Mouse (Mus musculus) telencephalon, adult 2 months (tissue): ENCODE results near the gene Mapk8ip2.

Experiments used
- DNase-seq: peaks from one replicate; pipeline ENCODE4 v3.0.0-alpha.2; 2011; ENCODE audit warnings: low read depth, low spot score

Mapk8ip2 gene

DNA sequence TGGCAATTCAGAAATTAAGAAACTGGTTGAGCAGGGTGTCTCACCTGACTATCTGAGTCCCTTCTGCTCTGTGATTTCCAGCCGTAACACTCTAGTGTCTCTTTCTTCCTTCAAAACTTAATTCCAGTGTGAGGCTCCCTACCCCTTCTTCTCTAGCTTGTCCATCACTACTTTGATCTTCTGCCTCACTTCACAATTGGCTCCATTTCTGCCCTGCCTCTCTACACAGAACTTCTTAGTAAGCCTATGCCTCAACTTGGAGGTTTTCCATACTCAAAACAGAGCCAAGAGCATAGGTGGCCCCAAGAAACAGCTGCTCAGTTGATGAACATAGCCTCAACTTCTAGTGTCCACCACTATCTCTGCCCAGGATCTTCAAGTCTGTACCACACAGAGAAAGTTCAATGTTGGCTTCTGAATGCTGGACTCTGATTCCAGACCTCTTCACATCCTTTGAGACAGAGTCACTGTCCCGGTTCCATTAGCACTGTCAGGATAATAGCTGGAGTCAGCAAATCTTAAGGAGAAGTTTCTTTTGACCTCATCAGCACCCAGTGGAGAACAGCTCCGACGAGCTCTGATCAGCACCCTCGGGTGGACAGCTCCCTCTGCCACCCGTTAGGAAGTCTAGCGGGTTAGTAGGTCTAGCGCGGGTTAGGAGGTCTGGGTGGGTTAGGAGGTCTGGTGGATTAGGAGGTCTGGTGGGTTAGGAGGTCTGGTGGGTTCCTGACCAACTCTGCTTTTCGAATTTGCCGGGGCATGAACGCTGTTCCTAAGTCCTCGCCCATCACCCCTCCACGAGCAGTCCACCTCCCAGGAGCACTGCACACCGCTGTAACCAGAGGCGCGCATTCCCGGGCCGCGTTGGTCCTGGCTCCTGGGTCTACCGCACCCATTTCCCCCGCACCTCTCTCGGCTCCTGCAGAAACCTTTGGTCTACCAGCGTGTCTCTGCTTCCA lies 528 bp upstream of the Mapk8ip2 start:
- DNase-seq, result no peak

DNA sequence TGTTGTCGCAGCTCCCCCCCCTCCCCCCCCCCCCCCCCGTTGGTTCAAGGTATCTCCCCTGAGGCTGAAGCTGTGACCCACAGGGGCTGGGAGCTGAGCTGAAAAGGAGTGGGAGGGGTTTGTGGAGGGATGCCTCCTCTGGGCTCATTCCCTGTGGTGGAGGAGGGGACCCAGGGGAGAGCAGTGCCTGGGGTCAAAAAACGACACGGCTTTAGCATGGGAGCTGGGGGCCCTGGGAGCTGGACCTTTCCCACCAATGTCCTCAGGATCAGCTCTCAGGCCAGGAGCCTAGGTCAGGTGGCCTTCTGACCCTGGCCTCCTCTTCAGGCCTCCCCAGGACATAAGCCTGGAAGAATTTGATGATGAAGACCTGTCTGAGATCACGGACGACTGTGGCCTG lies 1.1 kb downstream of the Mapk8ip2 start:
- no peak for DNase-seq

DNA sequence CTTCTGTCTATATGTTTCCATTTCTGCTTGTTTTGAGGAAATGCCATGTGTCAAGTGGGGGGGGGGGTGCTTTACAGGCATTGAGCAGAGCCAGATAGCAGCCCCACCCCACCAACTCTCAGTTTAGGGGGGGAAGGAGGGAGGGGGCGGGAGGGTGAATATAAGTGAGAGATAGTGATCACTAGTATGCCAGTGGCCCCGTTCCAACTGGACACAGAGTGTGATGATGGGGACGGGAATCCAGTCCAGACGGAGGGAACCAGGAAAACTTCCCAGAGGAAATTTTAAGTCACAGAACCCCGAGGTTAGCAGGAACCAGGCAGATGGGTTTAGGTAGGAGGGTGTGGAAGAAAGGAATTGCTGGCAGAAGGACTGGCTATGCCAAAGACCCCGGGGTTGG lies 1.9 kb downstream of the Mapk8ip2 start:
- no peak for DNase-seq

DNA sequence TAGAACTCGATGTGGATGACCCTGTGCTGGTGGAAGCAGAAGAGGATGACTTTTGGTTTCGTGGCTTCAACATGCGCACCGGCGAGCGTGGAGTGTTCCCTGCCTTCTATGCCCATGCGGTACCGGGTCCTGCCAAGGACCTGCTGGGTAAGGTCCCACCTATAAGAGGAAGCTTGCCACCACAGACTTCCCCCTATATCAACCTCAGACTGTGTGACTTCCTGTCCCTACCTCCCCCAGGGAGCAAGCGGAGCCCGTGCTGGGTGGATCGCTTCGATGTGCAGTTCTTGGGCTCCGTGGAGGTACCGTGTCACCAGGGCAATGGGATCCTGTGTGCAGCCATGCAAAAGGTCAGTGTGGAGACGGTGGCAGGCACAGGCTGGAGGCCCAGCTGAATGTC lies 5.2 kb downstream of the Mapk8ip2 start:
- no peak for DNase-seq

GRCm38 (mm10) chr15:89459821-89460220 lies 6.1 kb downstream of the Mapk8ip2 start:
- no peak for DNase-seq

DNA sequence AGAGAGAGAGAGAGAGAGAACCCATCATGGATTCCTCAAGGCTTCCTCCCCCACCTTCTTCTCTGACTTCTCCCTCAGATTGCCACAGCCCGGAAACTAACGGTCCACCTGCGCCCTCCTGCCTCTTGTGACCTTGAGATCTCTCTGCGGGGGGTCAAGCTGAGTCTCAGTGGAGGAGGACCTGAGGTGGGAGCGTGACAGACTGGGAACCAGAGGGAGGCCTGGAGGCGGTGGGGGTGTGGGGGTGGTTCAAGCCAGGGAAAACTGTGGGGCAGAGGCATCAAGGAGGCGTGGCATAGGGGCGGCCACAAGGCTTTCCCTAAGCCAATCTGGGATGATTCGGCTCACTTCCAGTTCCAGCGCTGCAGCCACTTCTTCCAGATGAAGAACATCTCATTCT lies 6.6 kb downstream of the Mapk8ip2 start:
- DNase-seq, result no peak

- no peak for DNase-seq
These were observed 7.6 kb downstream of the Mapk8ip2 start for GRCm38 (mm10) chr15:89461321-89461720.

DNA sequence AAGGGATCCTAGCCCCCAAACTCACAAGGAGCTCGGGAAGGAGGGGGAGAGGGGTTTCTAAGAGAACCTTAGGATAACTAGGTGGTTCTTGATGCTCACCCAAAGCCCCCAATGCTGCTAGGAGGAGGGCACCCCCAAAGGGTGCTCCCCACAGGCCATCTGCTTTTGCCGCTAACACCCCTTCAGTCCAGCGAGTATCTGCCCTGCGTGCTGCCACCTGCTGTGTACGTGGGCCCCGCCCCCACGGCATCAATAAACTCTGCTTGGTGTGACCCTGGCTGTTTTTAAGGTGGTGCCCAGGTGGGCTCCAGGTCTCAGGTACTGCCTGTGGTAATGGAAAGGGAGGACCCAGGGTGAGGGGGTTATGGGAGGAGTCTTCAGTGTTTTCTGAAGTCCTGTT lies 8.5 kb downstream of the Mapk8ip2 start:
- DNase-seq, result no peak

DNA sequence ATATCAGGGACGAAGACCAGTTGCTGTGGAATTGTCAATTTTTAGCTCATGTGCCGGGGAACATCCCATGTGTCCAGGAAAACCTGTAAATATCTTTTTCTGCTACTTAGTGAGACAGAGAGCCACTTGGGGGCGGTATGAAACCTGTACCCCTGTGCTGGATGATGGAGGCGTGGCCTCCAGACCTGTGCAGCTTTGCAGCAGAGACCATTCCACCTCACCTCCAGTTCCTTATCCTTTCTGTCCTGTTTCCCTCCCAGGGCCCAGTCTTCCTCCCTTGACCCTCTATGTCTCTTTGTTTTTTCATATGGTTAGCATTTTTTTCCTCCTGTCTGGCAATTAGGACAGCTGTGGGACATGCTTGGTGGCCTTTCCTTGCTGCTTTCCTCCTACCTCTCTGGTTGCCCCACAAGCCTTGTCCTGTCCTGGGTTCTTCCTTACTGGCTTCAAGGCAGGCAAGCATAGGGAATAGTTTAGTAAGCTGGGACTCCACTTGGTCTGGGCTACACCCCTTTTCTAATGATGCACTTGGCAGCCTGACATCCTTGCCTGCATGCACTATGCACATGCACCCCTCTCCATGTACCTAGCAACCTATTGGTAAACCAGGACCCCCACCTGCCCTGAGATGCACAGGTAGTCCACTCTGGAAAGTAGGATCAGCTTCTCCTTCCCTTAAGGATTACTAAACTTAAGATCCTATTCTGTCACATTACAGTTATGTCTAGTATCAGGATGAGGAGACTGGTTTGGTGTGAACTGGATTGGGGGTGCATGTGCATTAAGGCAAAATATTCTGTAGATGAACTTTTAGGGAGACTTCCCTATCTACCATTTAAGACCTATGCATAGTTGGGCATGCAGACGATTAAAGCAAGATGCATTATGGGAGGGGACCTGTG lies 9.9 kb downstream of the Mapk8ip2 start:
- no peak for DNase-seq

- DNase-seq, result no peak
These were observed 11.3 kb downstream of the Mapk8ip2 start for GRCm38 (mm10) chr15:89465052-89465451.

- no peak for DNase-seq
These were observed 14.9 kb downstream of the Mapk8ip2 start for GRCm38 (mm10) chr15:89468577-89468976.

- DNase-seq, result no peak
These were observed 17.8 kb downstream of the Mapk8ip2 start for GRCm38 (mm10) chr15:89471476-89471875.

DNA sequence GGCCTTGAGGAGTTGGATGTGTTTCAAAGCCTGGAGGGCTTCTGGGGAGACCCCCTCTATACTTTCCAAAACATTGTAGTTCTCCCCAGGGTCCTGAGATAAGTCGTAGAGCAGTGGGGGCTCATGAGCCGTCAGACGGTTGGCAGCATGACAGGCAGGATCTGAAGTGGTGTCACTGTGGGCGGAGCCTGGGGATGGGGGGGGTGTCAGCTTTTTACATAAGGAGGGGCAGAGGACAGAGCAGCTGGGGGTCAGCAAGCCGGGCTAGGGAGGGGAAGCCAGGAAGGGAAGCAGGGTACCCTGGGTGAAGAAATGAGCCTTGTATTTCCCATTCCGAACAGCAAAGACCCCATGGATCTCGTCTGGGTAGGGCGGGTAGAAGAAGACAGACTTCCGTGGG lies 19.7 kb downstream of the Mapk8ip2 start:
- no peak for DNase-seq

GRCm38 (mm10) chr15:89473921-89474320 lies 20.2 kb downstream of the Mapk8ip2 start:
- no peak for DNase-seq

DNA sequence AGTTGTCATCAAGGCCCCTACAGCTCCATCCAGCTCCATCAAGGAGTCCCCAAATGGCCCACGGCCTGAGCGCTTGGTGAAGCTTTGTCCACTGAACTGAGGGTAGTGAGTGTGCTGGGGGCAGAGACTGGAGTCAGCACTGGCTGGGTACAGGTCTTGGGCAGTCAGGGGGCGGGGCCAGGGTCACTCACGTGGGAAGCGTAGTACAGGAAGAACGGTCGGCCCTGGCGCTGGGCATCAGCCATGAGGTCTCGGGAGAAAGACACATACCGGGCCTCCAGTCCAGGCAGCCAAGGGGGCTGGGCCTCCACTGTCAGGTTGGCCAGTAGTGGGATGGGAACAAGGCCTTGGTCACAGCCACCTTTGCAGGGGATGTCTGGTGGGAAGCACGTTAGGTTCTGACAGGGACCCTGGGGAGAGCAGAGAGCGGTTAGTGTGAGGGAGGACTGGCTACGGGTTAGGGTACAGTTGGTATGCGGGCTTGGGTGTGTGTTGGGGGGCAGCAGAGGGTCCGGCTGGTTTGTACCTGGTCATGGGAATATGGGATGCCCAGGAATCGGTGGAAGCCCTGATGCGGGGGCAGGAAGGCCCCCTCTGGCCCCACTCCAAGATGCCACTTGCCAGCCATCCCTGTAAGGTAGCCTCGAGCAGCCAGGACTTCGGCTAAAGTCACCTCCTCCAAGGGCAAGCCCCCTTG lies 21.0 kb downstream of the Mapk8ip2 start:
- DNase-seq, result no peak

GRCm38 (mm10) chr15:89475293-89475600 lies 21.5 kb downstream of the Mapk8ip2 start:
- no peak for DNase-seq

GRCm38 (mm10) chr15:89475611-89476474 lies 22.1 kb downstream of the Mapk8ip2 start:
- peak; percentile 90 for DNase-seq

- no peak for DNase-seq
These were observed 22.7 kb downstream of the Mapk8ip2 start for GRCm38 (mm10) chr15:89476475-89476815.

DNA sequence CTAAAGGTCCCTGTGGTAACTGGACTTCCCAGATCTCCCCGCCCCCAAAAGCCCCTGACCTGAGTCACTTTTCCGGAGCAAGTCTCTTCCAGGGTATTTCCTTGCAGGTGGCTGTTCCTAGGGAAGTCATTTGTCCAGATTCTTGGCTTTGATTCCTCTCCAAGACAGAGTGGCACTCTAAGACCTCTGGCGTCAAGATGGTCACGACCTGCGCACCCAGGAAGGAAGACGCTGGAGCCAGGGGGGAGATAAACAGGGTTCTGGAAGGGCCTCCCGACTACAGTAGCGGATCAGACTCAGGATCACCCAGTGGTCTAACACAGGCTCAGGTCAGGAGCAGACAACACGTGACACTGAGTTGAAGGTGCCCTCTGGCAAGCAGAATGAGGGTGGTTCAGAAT lies 23.4 kb downstream of the Mapk8ip2 start, which contains the start of gene Arsa:
Gene Arsa (minus strand): TSS at position 335 of the 401 bp plus-strand sequence.
- no peak for DNase-seq

DNA sequence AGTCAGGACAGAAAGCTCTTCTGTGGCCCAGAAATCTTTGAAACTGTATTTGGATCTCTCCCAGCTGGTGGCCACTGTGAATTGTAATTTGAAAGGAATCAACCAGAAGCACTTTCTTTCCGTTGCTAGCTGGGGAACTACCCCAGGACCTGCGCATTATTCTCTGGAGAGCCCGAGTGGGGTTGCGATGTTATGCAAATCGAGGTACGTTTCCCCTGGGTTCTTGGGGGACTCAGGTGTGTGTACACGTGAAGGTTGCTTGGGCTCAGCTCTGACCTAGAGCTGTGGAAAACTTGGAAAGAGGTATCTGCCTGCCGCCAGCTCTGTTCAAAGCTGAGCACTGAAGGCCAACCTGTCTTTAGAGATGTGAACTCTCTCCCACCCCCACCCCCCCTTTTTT lies 24.1 kb downstream of the Mapk8ip2 start:
- DNase-seq, result no peak

DNA sequence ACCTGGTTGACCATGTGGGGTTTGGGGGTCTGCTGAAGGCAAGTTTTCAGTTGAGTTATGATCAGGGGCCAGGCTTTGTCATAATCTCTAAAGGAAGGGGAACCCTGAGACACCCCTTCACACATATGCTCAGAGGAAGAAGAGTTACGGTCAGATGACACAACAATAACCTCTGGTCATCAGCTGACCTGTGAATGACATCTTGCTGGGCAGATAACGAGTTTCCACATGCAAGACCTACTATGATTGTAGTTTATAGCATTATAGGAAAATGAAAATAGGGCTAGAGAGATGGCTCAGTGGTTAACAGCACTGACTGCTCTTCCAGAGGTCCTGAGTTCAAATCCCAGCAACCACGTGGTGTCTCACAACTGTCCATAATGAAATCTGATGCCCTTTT lies 24.9 kb downstream of the Mapk8ip2 start:
- DNase-seq, result no peak
